Mouse (Mus musculus) hindbrain, embryonic 10.5 days (tissue): ENCODE results near the gene Utrn. TPM values are rescaled to one million over a fixed set of nuclear protein-coding genes. Genes with fewer than 3 reads are reported as not detected.
A peak's percentile ranks its signal among the peaks of the same experiment; 100 is the strongest.

ENCODE experiments used
- DNase-seq: peaks from one replicate; pipeline ENCODE4 v3.0.0-alpha.2; 2017; ENCODE audit warnings: low spot score
- H3K27ac ChIP-seq: fragments of 300-500 bp; sonication (generic); 2 replicates; pipeline ENCODE4 v1.5.1; 2016; ENCODE audit warnings: mild to moderate bottlenecking, moderate library complexity
- H3K27me3 ChIP-seq: fragments of 300-500 bp; sonication (generic); 2 replicates; pipeline ENCODE4 v1.6.1; 2016; ENCODE audit warnings: mild to moderate bottlenecking; ENCODE audit not compliant: poor library complexity, insufficient read depth, severe bottlenecking
- H3K36me3 ChIP-seq: fragments of 300-500 bp; sonication (generic); 2 replicates; pipeline ENCODE4 v1.6.1; 2016; ENCODE audit warnings: mild to moderate bottlenecking, moderate library complexity
- H3K4me1 ChIP-seq: fragments of 300-500 bp; sonication (generic); replicated peaks from 2 replicates; pipeline ENCODE4 v1.6.1; 2016; ENCODE audit warnings: mild to moderate bottlenecking
- H3K4me3 ChIP-seq: fragments of 300-500 bp; sonication (generic); 2 replicates; pipeline ENCODE4 v1.5.1; 2016; ENCODE audit warnings: mild to moderate bottlenecking, moderate library complexity
- H3K9me3 ChIP-seq: fragments of 300-500 bp; sonication (generic); 2 replicates; pipeline ENCODE4 v1.6.1; 2016; ENCODE audit warnings: mild to moderate bottlenecking, moderate library complexity
- WGBS: fragments of 180-500 bp; shearing (Covaris S2); methylation state at CpG from one replicate; pipeline ENCODE4 v1.1.7; 2016; 5-methylcytosine and 5-hydroxymethylcytosine counted together
- polyA plus RNA-seq: library from polyadenylated mRNA; unstranded; fragments of >200 nt; fragmentation: Nextera tagmentation; extraction: Ambion mirVana; gene quantifications from 2 replicates; pipeline ENCODE4 v1.2.1, GENCODE M21; 2016

Gene Utrn
- polyA plus RNA-seq, 1 experiment from 2014 or later = 38.7 TPM

DNA sequence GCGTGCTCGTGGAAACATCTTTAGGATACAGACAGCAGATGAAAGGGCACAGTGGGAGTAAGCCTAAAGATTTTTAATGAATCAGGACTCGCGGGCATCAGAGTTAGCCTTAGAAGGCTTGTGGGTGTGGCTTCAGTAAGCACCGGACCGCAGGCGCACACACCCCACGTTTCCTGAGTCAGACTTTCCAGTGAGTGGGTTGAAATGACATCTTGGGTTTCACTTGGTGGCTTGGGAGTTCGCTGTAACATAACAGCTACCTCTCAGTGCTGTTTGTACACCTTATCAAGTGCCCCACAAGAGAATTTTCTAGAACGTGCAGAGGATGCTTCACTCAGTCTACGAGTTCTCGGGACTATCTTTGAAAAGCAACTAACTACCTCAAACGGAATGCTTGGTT lies 19.2 kb upstream of the Utrn start:
- H3K9me3 ChIP-seq = no peaks in the 10 kb centered on the region
- no peaks in the 10 kb centered on the region for H3K36me3 ChIP-seq
- H3K27me3 ChIP-seq = no peaks in the 10 kb centered on the region
- WGBS = 85% methylated on average over 13 of the region's 13 CpGs
- H3K27ac ChIP-seq = no peak overlapping the region
- DNase-seq = no peak
- no peak overlapping the region for H3K4me3 ChIP-seq
- H3K4me1 ChIP-seq = peaks cover 10% of the 10 kb centered on the region; the same call in 1 of the 2 replicates

DNA sequence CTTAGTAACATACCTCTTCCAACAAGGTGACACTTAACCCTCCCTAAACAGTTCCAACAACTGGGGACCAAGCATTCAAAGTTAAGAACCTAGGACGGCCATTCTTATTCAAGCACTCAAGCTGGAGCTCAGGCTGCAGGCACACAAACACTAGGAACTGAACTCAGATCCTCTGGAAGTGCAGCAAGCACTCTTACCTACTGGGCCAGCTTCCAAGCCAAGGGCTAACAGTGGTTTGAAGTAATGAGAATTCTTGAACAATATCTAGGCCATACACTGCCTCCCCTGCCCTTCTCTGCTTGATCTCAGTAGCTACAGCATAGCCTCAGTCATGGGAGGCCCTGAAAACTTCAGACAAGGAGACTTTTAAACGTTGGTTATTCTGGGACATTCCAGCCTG lies 18.6 kb upstream of the Utrn start:
- no peaks in the 10 kb centered on the region for H3K9me3 ChIP-seq
- WGBS = 79% methylated on average over 2 of the region's 2 CpGs
- no peak for DNase-seq
- H3K27ac ChIP-seq = no peak overlapping the region
- H3K27me3 ChIP-seq = no peaks in the 10 kb centered on the region
- H3K4me1 ChIP-seq = peaks cover 13% of the 10 kb centered on the region; the same call in 1 of the 2 replicates
- no peak overlapping the region for H3K4me3 ChIP-seq
- H3K36me3 ChIP-seq = no peaks in the 10 kb centered on the region

- Histone ChIP-seq H3K36me3 (no peaks in the 10 kb centered on the region), H3K27ac (no peak overlapping the region), H3K9me3 (no peaks in the 10 kb centered on the region), H3K4me3 (no peak overlapping the region), H3K4me1 (peaks cover 19% of the 10 kb centered on the region), H3K27me3 (no peaks in the 10 kb centered on the region)
- no peak for DNase-seq
- 65% methylated on average over 8 of the region's 8 CpGs for WGBS
Measured at GRCm38 (mm10) chr10:12884308-12884948, 15.3 kb upstream of the Utrn start.

GRCm38 (mm10) chr10:12881911-12882310 lies 12.7 kb upstream of the Utrn start:
- Histone ChIP-seq H3K4me1 (peaks cover 29% of the 10 kb centered on the region), H3K9me3 (no peaks in the 10 kb centered on the region), H3K27ac (0 out of 2 replicates have a peak overlapping the region, but pooled peaks have one; percentile 5), H3K4me3 (no peak overlapping the region), H3K27me3 (no peaks in the 10 kb centered on the region), H3K36me3 (no peaks in the 10 kb centered on the region)
- no peak for DNase-seq
- 65% methylated on average over 4 of the region's 4 CpGs for WGBS

- peak overlapping the region; percentile 40 for H3K4me3 ChIP-seq
- 2% methylated on average over 3 of the region's 3 CpGs for WGBS
- H3K27me3 ChIP-seq = no peaks in the 10 kb centered on the region
- peaks cover 23% of the 10 kb centered on the region for H3K4me1 ChIP-seq
- no peaks in the 10 kb centered on the region for H3K9me3 ChIP-seq
- DNase-seq = peak; percentile 18
- no peaks in the 10 kb centered on the region for H3K36me3 ChIP-seq
- peak overlapping the region; percentile 86 for H3K27ac ChIP-seq
Measured at GRCm38 (mm10) chr10:12879313-12879695, 10.1 kb upstream of the Utrn start.

- Histone ChIP-seq H3K27ac (peak overlapping the region; percentile 86), H3K27me3 (no peaks in the 10 kb centered on the region), H3K4me1 (peaks cover 21% of the 10 kb centered on the region), H3K36me3 (no peaks in the 10 kb centered on the region), H3K4me3 (peak overlapping the region; percentile 40), H3K9me3 (no peaks in the 10 kb centered on the region)
- DNase-seq = peak; percentile 74
- WGBS = 3% methylated on average over 14 of the region's 14 CpGs
Measured at GRCm38 (mm10) chr10:12878661-12879312, 9.6 kb upstream of the Utrn start.

DNA sequence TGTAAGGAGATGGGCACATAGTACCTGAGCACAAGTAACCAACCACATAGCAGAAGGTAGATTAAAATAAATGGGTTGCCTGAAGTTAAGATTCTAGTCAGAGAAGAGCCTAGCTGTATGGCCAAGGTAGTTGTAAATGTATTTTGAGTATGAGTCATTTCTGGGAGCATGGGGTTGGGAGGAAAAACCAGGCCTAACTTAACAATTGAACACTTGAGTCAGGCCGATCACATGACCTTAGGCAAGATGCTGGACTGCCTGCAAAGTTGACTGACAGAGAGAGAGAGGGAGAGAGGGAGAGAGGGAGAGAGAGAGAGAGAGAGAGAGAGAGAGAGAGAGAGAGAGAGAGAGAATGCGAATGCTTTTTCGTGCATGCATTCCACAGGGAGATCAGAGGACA lies 7.3 kb upstream of the Utrn start:
- H3K9me3 ChIP-seq = no peaks in the 10 kb centered on the region
- peaks cover 16% of the 10 kb centered on the region for H3K4me1 ChIP-seq
- H3K27me3 ChIP-seq = no peaks in the 10 kb centered on the region
- WGBS = 77% methylated on average over 3 of the region's 3 CpGs
- H3K4me3 ChIP-seq = no peak overlapping the region
- no peaks in the 10 kb centered on the region for H3K36me3 ChIP-seq
- H3K27ac ChIP-seq = no peak overlapping the region
- no peak for DNase-seq

DNA sequence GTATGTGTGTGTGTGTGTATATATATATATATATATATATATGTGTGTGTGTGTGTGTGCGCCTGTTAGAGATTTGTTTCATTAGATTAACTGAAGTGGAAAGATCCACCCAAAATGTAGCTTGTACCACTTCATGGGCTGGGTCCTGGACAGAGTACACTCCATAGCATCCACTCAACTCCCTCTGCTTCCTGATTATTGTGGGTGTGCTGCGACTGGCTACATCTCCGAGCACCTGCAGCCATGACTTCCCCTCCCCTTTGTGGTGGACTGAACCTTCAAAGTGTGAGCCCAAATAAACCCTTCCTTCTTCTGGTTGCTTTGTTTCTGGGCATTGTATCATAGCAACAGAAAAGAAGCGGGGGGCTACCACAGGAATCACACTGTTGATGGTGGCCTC lies 6.2 kb upstream of the Utrn start:
- Histone ChIP-seq H3K36me3 (no peaks in the 10 kb centered on the region), H3K27ac (no peak overlapping the region), H3K4me1 (peaks cover 16% of the 10 kb centered on the region), H3K27me3 (no peaks in the 10 kb centered on the region), H3K4me3 (no peak overlapping the region), H3K9me3 (no peaks in the 10 kb centered on the region)
- 92% methylated on average over 4 of the region's 4 CpGs for WGBS
- no peak for DNase-seq

- H3K9me3 ChIP-seq = no peaks in the 10 kb centered on the region
- H3K4me3 ChIP-seq = no peak overlapping the region
- H3K27me3 ChIP-seq = no peaks in the 10 kb centered on the region
- no peaks in the 10 kb centered on the region for H3K36me3 ChIP-seq
- H3K27ac ChIP-seq = no peak overlapping the region
- 76% methylated on average over 8 of the region's 8 CpGs for WGBS
- peaks cover 14% of the 10 kb centered on the region for H3K4me1 ChIP-seq
- DNase-seq = no peak
Measured at GRCm38 (mm10) chr10:12874577-12875277, 5.6 kb upstream of the Utrn start.

GRCm38 (mm10) chr10:12869846-12870245 lies 681 bp upstream of the Utrn start:
- Histone ChIP-seq H3K27ac (peak overlapping the region; percentile 99), H3K9me3 (no peaks in the 10 kb centered on the region), H3K4me3 (peak overlapping the region; percentile 86), H3K4me1 (peaks cover 20% of the 10 kb centered on the region), H3K36me3 (no peaks in the 10 kb centered on the region), H3K27me3 (no peaks in the 10 kb centered on the region)
- DNase-seq = no peak
- 41% methylated on average over 1 of the region's 1 CpGs for WGBS

- DNase-seq = peak; percentile 80
- WGBS = under 1% methylated on average over 41 of the region's 41 CpGs
- Histone ChIP-seq H3K9me3 (no peaks in the 10 kb centered on the region), H3K36me3 (no peaks in the 10 kb centered on the region), H3K27me3 (no peaks in the 10 kb centered on the region), H3K4me1 (peaks cover 20% of the 10 kb centered on the region), H3K27ac (peak overlapping the region; percentile 99), H3K4me3 (peak overlapping the region; percentile 86)
Measured at GRCm38 (mm10) chr10:12868189-12869028, 756 bp downstream of the Utrn start.

DNA sequence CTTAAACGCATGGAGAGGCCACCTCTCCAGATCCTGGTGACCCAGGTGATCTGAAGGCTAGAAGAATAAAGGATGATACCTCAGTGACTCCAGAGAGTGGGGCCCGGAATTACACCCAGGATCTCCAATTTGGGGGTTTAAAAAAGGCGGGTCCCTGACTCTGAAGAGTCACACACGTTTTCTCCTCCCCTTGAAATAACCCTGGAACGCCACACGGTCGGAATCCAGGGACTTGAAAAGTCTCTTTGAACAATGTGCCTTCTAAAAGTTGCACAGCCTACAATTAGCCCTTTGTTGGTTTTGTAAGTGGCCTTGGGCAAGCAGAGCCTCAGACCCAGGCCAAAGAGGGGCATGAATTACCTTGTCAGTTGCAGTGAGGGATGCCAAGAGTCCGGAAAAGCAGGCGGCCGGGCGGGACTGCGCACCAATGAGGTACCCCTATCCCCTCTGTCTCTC lies 1.4 kb downstream of the Utrn start:
- under 1% methylated on average over 12 of the region's 12 CpGs for WGBS
- Histone ChIP-seq H3K27me3 (no peaks in the 10 kb centered on the region), H3K27ac (peak overlapping the region; percentile 99), H3K4me3 (peak overlapping the region; percentile 86), H3K4me1 (peaks cover 20% of the 10 kb centered on the region), H3K36me3 (no peaks in the 10 kb centered on the region), H3K9me3 (no peaks in the 10 kb centered on the region)
- no peak for DNase-seq
